Mouse (Mus musculus) hindbrain, embryonic 16.5 days (tissue): ENCODE data around the gene Gm26657. TPM values are rescaled to one million over a fixed set of nuclear protein-coding genes. Genes with fewer than 3 reads are reported as not detected.

ENCODE experiments used
- ATAC-seq: fragments of 200-750 bp; cut with Nextera tagmentation; 2 replicates; pipeline ENCODE4 v1.8.0; 2017; ENCODE audit warnings: moderate TSS enrichment, moderate library complexity
- H3K27ac ChIP-seq: fragments of 300-500 bp; sonication (generic); 2 replicates; pipeline ENCODE4 v1.5.1; 2014; ENCODE audit warnings: low read depth, mild to moderate bottlenecking, control low read depth, low read length, moderate library complexity
- H3K27me3 ChIP-seq: fragments of 300-500 bp; sonication (generic); replicated peaks from 2 replicates; pipeline ENCODE4 v1.6.1; 2014; ENCODE audit warnings: low read length; ENCODE audit not compliant: control insufficient read depth, insufficient read depth
- H3K36me3 ChIP-seq: fragments of 300-500 bp; sonication (generic); 2 replicates; pipeline ENCODE4 v1.6.1; 2014; ENCODE audit warnings: mild to moderate bottlenecking, low read length, moderate library complexity, mixed read lengths; ENCODE audit not compliant: control insufficient read depth, insufficient read depth
- H3K4me1 ChIP-seq: fragments of 300-500 bp; sonication (generic); 2 replicates; pipeline ENCODE4 v1.6.1; 2014; ENCODE audit warnings: low read depth, low read length; ENCODE audit not compliant: control insufficient read depth, insufficient read depth
- H3K4me2 ChIP-seq: fragments of 300-500 bp; sonication (generic); 2 replicates; pipeline ENCODE4 v1.6.1; 2014; ENCODE audit warnings: mild to moderate bottlenecking, low read length, control low read depth, moderate library complexity
- H3K4me3 ChIP-seq: fragments of 300-500 bp; sonication (generic); 2 replicates; pipeline ENCODE4 v1.5.1; 2014; ENCODE audit warnings: mild to moderate bottlenecking, low read length, control low read depth, moderate library complexity
- H3K9ac ChIP-seq: fragments of 300-500 bp; sonication (generic); 2 replicates; pipeline ENCODE4 v1.6.1; 2014; ENCODE audit warnings: low read depth, mild to moderate bottlenecking, control low read depth, low read length, moderate library complexity
- H3K9me3 ChIP-seq: fragments of 300-500 bp; sonication (generic); 2 replicates; pipeline ENCODE4 v1.6.1; 2014; ENCODE audit warnings: mild to moderate bottlenecking, low read length, moderate library complexity; ENCODE audit not compliant: control insufficient read depth
- WGBS: fragments of 180-500 bp; shearing (Covaris S2); extraction: QIAGEN DNeasy Blood & Tissue Kit; methylation state at CpG from one replicate; pipeline ENCODE4 v1.1.7; 2014; 5-methylcytosine and 5-hydroxymethylcytosine counted together
- polyA plus RNA-seq: library from polyadenylated mRNA; unstranded; fragments of >200 nt; fragmentation: Nextera tagmentation; extraction: Ambion mirVana; gene quantifications from 2 replicates; pipeline ENCODE4 v1.2.1, GENCODE M21; 2015

Gene Gm26657
- polyA plus RNA-seq = not detected in 2 replicates

GRCm38 (mm10) chr4:56740020-56740485 lies at the start of gene Gm26657:
Gene Gm26657, plus strand, starts transcription at chr4:56740070.
- 82% methylated on average over 18 of the region's 18 CpGs for WGBS
- Histone ChIP-seq H3K4me2 (no peak within 1 kb of the TSS), H3K36me3 (peaks cover 7% of the 10 kb centered on the region), H3K9ac (no peak within 1 kb of the TSS), H3K27me3 (no peaks in the 10 kb centered on the region), H3K9me3 (no peaks in the 10 kb centered on the region), H3K4me1 (no peaks in the 10 kb centered on the region), H3K4me3 (no peak within 1 kb of the TSS), H3K27ac (no peak within 1 kb of the TSS)
- no peak for ATAC-seq

- Histone ChIP-seq H3K36me3 (no peaks in the 10 kb centered on the region), H3K9me3 (no peaks in the 10 kb centered on the region), H3K4me2 (no peak overlapping the region), H3K27me3 (no peaks in the 10 kb centered on the region), H3K4me1 (no peaks in the 10 kb centered on the region), H3K4me3 (no peak overlapping the region), H3K9ac (no peak overlapping the region), H3K27ac (no peak overlapping the region)
- WGBS = 77% methylated on average over 7 of the region's 7 CpGs
- no peak for ATAC-seq
Measured at GRCm38 (mm10) chr4:56696401-56696800, 43.5 kb upstream of the Gm26657 start.

- WGBS = 72% methylated on average over 5 of the region's 5 CpGs
- Histone ChIP-seq H3K36me3 (no peaks in the 10 kb centered on the region), H3K9me3 (no peaks in the 10 kb centered on the region), H3K4me3 (no peak overlapping the region), H3K27ac (no peak overlapping the region), H3K4me2 (no peak overlapping the region), H3K4me1 (no peaks in the 10 kb centered on the region), H3K27me3 (no peaks in the 10 kb centered on the region), H3K9ac (no peak overlapping the region)
- no peak for ATAC-seq
Measured at GRCm38 (mm10) chr4:56698671-56699070, 41.2 kb upstream of the Gm26657 start.

GRCm38 (mm10) chr4:56702234-56702633 lies 37.6 kb upstream of the Gm26657 start:
- Histone ChIP-seq H3K27ac (no peak overlapping the region), H3K4me2 (peak overlapping the region; percentile 31; the same call in 1 of the 2 replicates), H3K4me3 (no peak overlapping the region), H3K9me3 (no peaks in the 10 kb centered on the region), H3K4me1 (no peaks in the 10 kb centered on the region), H3K36me3 (no peaks in the 10 kb centered on the region), H3K9ac (no peak overlapping the region), H3K27me3 (no peaks in the 10 kb centered on the region)
- WGBS = 6% methylated on average over 10 of the region's 10 CpGs
- no peak for ATAC-seq

DNA sequence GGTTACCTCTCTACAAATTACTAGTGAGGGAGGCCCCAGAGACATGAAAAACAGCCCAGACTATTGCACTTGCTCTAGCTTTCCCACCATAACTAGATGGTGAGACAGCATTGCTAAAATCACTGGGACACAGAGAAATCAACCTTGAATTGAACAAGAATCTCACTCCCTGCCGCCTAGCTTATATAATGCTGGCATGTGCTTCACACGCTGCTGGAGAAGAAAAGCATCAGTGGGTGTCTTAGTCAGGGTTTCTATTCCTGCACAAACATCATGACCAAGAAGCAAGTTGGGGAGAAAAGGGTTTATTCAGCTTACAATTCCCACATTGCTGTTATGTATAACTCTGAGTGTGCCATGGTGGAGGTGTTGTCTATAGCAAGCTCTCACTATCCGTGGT lies 26.7 kb upstream of the Gm26657 start:
- no peaks in the 10 kb centered on the region for H3K4me1 ChIP-seq
- H3K9ac ChIP-seq = no peak overlapping the region
- H3K36me3 ChIP-seq = no peaks in the 10 kb centered on the region
- no peak for ATAC-seq
- WGBS = 80% methylated on average over 3 of the region's 3 CpGs
- no peak overlapping the region for H3K27ac ChIP-seq
- no peak overlapping the region for H3K4me3 ChIP-seq
- no peaks in the 10 kb centered on the region for H3K27me3 ChIP-seq
- no peaks in the 10 kb centered on the region for H3K9me3 ChIP-seq
- no peak overlapping the region for H3K4me2 ChIP-seq

GRCm38 (mm10) chr4:56716801-56717200 lies 23.1 kb upstream of the Gm26657 start:
- Histone ChIP-seq H3K4me3 (no peak overlapping the region), H3K27me3 (no peaks in the 10 kb centered on the region), H3K9me3 (no peaks in the 10 kb centered on the region), H3K27ac (no peak overlapping the region), H3K36me3 (no peaks in the 10 kb centered on the region), H3K4me2 (no peak overlapping the region), H3K9ac (no peak overlapping the region), H3K4me1 (no peaks in the 10 kb centered on the region)
- 54% methylated on average over 5 of the region's 5 CpGs for WGBS
- no peak for ATAC-seq

DNA sequence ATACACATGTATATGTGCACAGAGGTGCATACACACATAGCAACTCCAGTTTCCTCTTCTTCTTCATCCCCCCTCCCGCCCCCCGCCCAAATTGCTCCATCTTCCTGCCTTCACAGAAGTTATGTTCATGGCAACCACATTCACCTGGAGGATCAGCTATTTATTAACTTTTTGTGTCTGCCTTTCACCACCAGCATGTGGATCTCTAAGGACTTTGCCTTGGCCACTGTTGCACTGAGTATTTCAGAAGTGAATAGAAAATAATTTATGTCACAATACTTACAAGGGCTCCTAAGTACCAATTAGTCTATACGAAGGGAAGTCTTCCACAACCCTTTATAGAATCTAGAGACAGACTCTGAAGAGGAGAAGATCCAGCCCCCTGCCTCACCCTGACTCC lies 21.9 kb upstream of the Gm26657 start:
- Histone ChIP-seq H3K4me3 (no peak overlapping the region), H3K27me3 (no peaks in the 10 kb centered on the region), H3K4me1 (no peaks in the 10 kb centered on the region), H3K4me2 (no peak overlapping the region), H3K9ac (no peak overlapping the region), H3K9me3 (no peaks in the 10 kb centered on the region), H3K36me3 (no peaks in the 10 kb centered on the region), H3K27ac (no peak overlapping the region)
- WGBS = 94% methylated on average over 3 of the region's 3 CpGs
- no peak for ATAC-seq

DNA sequence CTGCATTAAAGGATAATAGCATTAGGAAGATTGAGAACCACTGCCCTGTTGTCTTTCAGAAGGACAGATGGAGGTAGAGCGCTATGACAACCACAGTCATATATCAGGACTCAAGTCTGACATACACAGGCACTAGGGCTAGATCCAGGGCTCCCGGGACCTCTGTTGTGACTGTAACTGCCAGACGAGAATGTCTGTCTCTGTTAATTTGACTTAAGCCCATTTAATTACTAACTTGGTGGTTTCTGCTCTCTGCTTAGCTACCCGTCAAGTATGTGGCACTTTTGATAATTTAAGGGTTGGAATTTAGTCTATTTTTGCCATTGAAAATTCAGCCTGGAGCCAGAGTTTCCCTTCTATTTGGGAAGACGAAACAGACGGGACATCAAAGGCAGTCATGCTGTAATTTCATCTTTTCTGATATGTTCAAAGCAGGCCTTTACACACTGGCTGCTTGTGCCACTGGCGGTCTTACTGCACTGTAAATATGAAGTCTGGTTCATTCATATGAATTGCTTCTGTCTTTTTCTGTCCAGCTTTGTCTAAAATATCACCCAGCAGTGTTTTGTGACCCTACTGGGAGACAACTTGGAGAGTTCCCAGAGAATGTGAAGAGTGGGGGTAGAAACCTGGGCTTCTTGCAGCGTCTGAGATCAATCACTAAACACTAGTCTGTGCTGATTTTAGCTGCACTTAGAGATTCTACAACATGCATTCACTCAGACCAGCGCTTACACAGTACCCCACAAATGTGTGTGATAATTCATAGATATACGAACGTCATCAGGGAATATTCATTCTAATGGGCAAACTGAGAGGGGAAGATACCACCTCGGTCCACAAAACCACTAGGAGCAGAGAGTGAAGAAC lies 21.1 kb upstream of the Gm26657 start:
- Histone ChIP-seq H3K36me3 (no peaks in the 10 kb centered on the region), H3K4me1 (no peaks in the 10 kb centered on the region), H3K9me3 (no peaks in the 10 kb centered on the region), H3K4me2 (no peak overlapping the region), H3K9ac (no peak overlapping the region), H3K27ac (no peak overlapping the region), H3K27me3 (no peaks in the 10 kb centered on the region), H3K4me3 (no peak overlapping the region)
- 69% methylated on average over 12 of the region's 12 CpGs for WGBS
- ATAC-seq = no peak

DNA sequence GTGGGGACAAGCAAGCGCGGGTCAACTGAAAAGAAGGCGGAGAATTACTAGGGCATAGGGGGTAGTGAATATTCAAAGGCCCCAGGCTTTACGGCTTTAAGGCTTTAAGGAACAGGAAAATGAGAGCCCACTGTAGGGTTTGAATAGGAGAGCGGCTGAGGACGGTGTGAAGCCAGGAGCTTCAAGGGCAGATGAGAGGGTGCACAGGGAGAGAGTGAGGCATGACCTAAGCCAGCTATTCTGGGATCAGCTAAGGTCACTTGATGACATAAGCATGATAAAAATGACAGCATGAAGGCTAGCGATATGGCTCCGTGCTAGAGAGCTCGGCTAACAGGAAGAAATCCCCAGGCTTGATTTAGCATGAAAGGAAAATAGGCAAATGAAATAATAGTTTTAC lies 20.4 kb upstream of the Gm26657 start:
- H3K4me1 ChIP-seq = no peaks in the 10 kb centered on the region
- no peak for ATAC-seq
- no peak overlapping the region for H3K27ac ChIP-seq
- no peak overlapping the region for H3K9ac ChIP-seq
- no peaks in the 10 kb centered on the region for H3K27me3 ChIP-seq
- no peak overlapping the region for H3K4me2 ChIP-seq
- no peak overlapping the region for H3K4me3 ChIP-seq
- no peaks in the 10 kb centered on the region for H3K9me3 ChIP-seq
- 71% methylated on average over 9 of the region's 9 CpGs for WGBS
- H3K36me3 ChIP-seq = no peaks in the 10 kb centered on the region
